Mouse (Mus musculus) ES-E14 (cell line): ENCODE measurements around the gene Cd86. TPM values are rescaled to one million over a fixed set of nuclear protein-coding genes. Genes with fewer than 3 reads are reported as not detected.

Experiments
- DNase-seq: peaks from one replicate; pipeline ENCODE4 v3.0.0-alpha.2; 2013; ENCODE audit warnings: low read depth, low spot score
- H3K27ac ChIP-seq: 2 replicates; pipeline ENCODE4 v1.5.1; 2012; ENCODE audit warnings: low read depth, mild to moderate bottlenecking, low read length, moderate library complexity, mixed read lengths; ENCODE audit not compliant: poor library complexity, insufficient read depth, severe bottlenecking
- H3K36me3 ChIP-seq: 2 replicates; pipeline ENCODE4 v1.6.1; 2012; ENCODE audit warnings: mild to moderate bottlenecking, low read length, moderate library complexity, mixed read lengths; ENCODE audit not compliant: control insufficient read depth, poor library complexity, insufficient read depth, severe bottlenecking
- H3K4me1 ChIP-seq, 2 experiments: fragments of 150-350 bp in 1 of 2; sonication (generic) in 1 of 2; 2 replicates each; pipeline ENCODE4 v1.6.1; 2012; ENCODE audit warnings: low read length in 2 of 2, mild to moderate bottlenecking in 1 of 2, mixed read lengths in 1 of 2; ENCODE audit not compliant: control insufficient read depth in 2 of 2, insufficient read depth in 2 of 2, poor library complexity in 1 of 2
- H3K4me3 ChIP-seq, 2 experiments: fragments of 150-350 bp in 1 of 2; sonication (generic) in 1 of 2; 2 replicates each; pipeline ENCODE4 v1.5.1; 2012; ENCODE audit warnings: low read length in 2 of 2, low read depth in 1 of 2, mild to moderate bottlenecking in 1 of 2, mixed read lengths in 1 of 2; ENCODE audit not compliant: insufficient read depth in 1 of 2, poor library complexity in 1 of 2, severe bottlenecking in 1 of 2
- H3K9ac ChIP-seq: 2 replicates; pipeline ENCODE4 v1.6.1; 2012; ENCODE audit warnings: low read depth, mild to moderate bottlenecking, low read length, mixed read lengths; ENCODE audit not compliant: poor library complexity, insufficient read depth, severe bottlenecking
- H3K9me3 ChIP-seq: fragments of 150-350 bp; sonication (generic); 2 replicates; pipeline ENCODE4 v1.6.1; 2012; ENCODE audit warnings: low read depth, mild to moderate bottlenecking, low read length; ENCODE audit not compliant: control insufficient read depth, insufficient read depth
- CHD2 ChIP-seq: IDR thresholded peaks from 2 replicates; pipeline ENCODE4 v1.6.1; 2014; ENCODE audit warnings: mild to moderate bottlenecking, low read depth, low read length, inconsistent platforms
- HCFC1 ChIP-seq: IDR thresholded peaks from 2 replicates; pipeline ENCODE4 v1.6.1; 2012; ENCODE audit warnings: low read length, inconsistent platforms, borderline replicate concordance; ENCODE audit not compliant: insufficient read depth
- MAFK ChIP-seq: IDR thresholded peaks from 2 replicates; pipeline ENCODE4 v1.6.1; 2014; ENCODE audit warnings: mild to moderate bottlenecking, low read depth, low read length, inconsistent platforms; ENCODE audit not compliant: insufficient read depth
- ZC3H11A ChIP-seq: IDR thresholded peaks from 2 replicates; pipeline ENCODE4 v1.6.1; 2012; ENCODE audit warnings: low read depth, mild to moderate bottlenecking, inconsistent platforms, low read length, borderline replicate concordance
- ZNF384 ChIP-seq: IDR thresholded peaks from 2 replicates; pipeline ENCODE4 v1.6.1; 2012; ENCODE audit warnings: low read depth, low read length, inconsistent platforms
- in situ Hi-C, 2 experiments: fragments of 600-800 bp; cut with MboI; formaldehyde crosslinking; loops; one replicate each; pipeline ENCODE4 v1.15.1; 2025; ENCODE audit warnings: low sequenced_read_pairs in 2 of 2, inconsistent platforms in 1 of 2; ENCODE audit not compliant: unreplicated experiment in 2 of 2
- total RNA-seq: library from RNA; depleted of rRNA; stranded (reverse); fragments of 300-350 nt; gene quantifications from 2 replicates; pipeline ENCODE4 v1.2.3, GENCODE M21; 2012

Gene Cd86
- total RNA-seq, 1 experiment, result 0.62 TPM

DNA sequence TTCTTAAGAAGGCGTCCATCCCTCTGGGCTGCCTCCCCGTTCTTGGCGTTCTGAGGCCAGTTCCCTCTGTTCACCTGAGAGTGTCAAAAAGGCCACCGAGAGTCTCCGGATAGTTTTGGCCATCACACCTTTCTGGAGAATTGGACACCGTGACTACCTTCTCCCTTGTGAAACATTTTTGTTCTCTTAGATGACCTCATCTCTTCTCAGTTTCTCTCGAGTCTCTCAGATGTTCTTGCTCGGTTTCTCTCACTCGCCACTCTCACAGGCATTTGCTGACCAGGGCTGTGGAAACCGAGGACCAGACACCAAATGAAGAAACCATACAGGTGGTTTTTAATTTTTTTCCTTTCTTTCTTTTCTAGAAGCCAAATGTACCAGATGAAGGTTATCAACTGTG lies 4.6 kb downstream of the Cd86 start:
- in situ Hi-C loops, result no loop called here
- no peak overlapping the region for H3K9ac ChIP-seq
- no peak overlapping the region for H3K27ac ChIP-seq
- no peaks in the 10 kb centered on the region for H3K36me3 ChIP-seq
- DNase-seq, result no peak
- no peak overlapping the region for H3K4me3 ChIP-seq
- H3K9me3 ChIP-seq, result no peaks in the 10 kb centered on the region
- 0 out of 4 replicates have a peak, but pooled peaks cover 0 to 2% of the 10 kb centered on the region in 2 experiments for H3K4me1 ChIP-seq
- no peak for TF ChIP-seq CHD2
- TF ChIP-seq ZC3H11A, result no peak
- no peak for TF ChIP-seq HCFC1
- TF ChIP-seq MAFK, result no peak
- no peak for TF ChIP-seq ZNF384

DNA sequence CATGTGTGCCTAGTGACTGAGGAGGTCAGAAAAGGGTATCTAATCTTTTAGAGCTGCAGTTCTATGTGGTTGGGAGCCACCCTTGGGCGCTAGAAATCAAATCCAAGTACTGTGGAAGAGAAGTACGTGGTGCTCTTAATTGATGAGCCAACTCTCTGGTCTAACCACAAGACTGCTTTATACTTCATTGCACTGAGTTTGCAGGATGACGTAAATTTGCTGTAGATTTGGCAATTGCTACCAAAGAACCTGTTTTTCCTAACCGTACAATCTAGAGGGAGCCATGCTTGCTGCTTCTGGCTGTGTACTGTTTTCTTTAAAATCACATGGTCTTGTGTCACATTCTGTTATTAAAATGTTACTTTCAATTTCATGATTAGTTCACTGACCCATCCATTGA lies 10.0 kb downstream of the Cd86 start:
- Histone ChIP-seq H3K9me3 (no peaks in the 10 kb centered on the region), H3K27ac (no peak overlapping the region), H3K36me3 (no peaks in the 10 kb centered on the region), H3K9ac (no peak overlapping the region), H3K4me3 (no peak overlapping the region), H3K4me1 (peaks cover 2 to 4% of the 10 kb centered on the region in 2 experiments; a peak in 1 of 4 replicates)
- TF ChIP-seq HCFC1 (no peak), ZC3H11A (no peak), ZNF384 (no peak), CHD2 (no peak), MAFK (no peak)
- in situ Hi-C loops, result no loop called here
- DNase-seq, result no peak

DNA sequence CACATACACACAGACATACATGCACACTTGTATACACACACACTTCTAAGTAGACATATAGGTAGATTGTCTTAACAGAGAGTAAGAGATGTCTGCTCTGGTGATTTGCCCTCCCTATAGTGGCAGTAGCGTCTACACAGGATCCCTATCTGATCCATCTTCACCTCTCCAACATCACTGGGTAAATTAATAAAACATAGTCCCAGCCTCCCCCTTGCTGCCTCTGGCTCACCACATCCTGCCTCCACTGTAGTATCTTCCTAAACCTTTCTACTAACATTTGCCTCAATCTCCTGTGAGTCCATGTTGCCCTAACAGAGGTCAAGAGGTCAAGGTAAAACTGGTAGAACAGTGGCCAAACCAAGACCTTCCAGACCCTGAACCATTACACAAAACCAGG lies 10.7 kb downstream of the Cd86 start:
- Histone ChIP-seq H3K9ac (no peak overlapping the region), H3K9me3 (no peaks in the 10 kb centered on the region), H3K27ac (no peak overlapping the region), H3K4me1 (peaks cover 6 to 7% of the 10 kb centered on the region in 2 experiments; a peak in 3 of 4 replicates), H3K36me3 (no peaks in the 10 kb centered on the region), H3K4me3 (no peak overlapping the region)
- in situ Hi-C loops, result no loop called here
- no peak for DNase-seq
- TF ChIP-seq MAFK, result no peak
- no peak for TF ChIP-seq CHD2
- TF ChIP-seq ZNF384, result no peak
- no peak for TF ChIP-seq ZC3H11A
- no peak for TF ChIP-seq HCFC1

DNA sequence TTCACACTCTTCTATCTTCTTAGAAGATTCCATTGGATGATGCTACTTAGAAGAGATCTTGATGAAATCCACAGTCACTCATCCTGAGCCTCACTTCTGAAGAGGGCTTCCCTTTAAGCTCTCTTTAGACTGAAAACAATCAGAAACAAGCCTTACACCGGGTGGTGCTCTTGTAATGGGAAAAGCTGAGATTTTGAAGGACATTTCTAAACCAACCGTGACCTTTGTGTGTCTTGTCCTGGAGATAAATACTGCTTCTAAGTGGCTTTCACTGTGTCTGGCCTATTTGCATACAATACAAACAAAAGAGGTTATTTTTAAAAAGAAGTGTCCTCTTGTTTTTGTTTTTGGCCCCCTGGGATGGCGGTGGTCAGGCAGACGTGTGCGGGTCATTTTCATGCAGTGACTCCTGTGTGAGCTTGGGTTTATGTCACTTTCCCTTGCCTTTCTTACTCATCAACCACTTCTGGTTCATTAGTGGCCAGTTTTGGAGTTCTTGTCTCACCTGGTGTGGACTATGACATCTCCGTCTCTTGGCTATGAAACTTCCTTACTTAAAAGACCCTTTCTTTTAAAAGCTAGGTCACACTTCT lies 14.6 kb downstream of the Cd86 start:
- H3K4me1 ChIP-seq, result peaks cover 10 to 12% of the 10 kb centered on the region in 2 experiments
- in situ Hi-C loops, result no loop called here

DNA sequence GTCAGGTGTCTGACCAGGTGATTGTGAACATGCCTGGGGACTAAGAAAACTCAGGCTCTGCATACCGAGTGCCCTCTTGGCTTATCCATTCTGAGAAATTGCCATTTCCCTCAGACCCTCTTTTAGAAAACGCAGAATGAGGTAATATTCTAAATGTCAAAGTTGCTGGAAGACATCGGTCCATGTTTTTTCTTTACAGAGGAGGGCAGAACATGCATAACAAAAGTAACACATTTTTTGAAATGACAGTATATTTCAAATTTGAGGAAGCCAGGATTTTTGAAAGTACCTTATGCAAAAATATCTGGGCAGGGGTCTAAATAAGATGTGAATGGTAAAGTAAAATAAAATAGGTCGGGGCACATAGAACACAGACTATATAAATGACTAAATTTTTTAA lies 15.4 kb downstream of the Cd86 start:
- no peak for DNase-seq
- Histone ChIP-seq H3K36me3 (no peaks in the 10 kb centered on the region), H3K4me1 (peaks cover 10 to 12% of the 10 kb centered on the region in 2 experiments), H3K4me3 (no peak overlapping the region), H3K9ac (no peak overlapping the region), H3K9me3 (no peaks in the 10 kb centered on the region), H3K27ac (no peak overlapping the region)
- no peak for TF ChIP-seq MAFK
- TF ChIP-seq HCFC1, result no peak
- TF ChIP-seq ZNF384, result no peak
- no peak for TF ChIP-seq ZC3H11A
- TF ChIP-seq CHD2, result no peak
- in situ Hi-C loops, result no loop called here

More for the DNA sequence above, 14.6 kb downstream of the Cd86 start:
- Histone ChIP-seq H3K9ac (no peak overlapping the region), H3K9me3 (no peaks in the 10 kb centered on the region), H3K4me3 (no peak overlapping the region), H3K36me3 (no peaks in the 10 kb centered on the region), H3K27ac (no peak overlapping the region)
- DNase-seq, result no peak
- TF ChIP-seq ZC3H11A (no peak), MAFK (no peak), HCFC1 (no peak), CHD2 (no peak), ZNF384 (no peak)
